Mouse (Mus musculus) limb, embryonic 14.5 days (tissue): ENCODE data around the gene Klc3. TPM values are rescaled to one million over a fixed set of nuclear protein-coding genes. Genes with fewer than 3 reads are reported as not detected.

Experiments used
- ATAC-seq: fragments of 200-750 bp; cut with Nextera tagmentation; 2 replicates; pipeline ENCODE4 v1.8.0; 2017; ENCODE audit warnings: low read depth, moderate number of reproducible peaks, moderate TSS enrichment; ENCODE audit not compliant: low FRiP score
- DNase-seq: peaks from one replicate; pipeline ENCODE4 v3.0.0-alpha.2; 2015; ENCODE audit warnings: low spot score
- H3K27ac ChIP-seq: fragments of 300-500 bp; sonication (generic); replicated peaks from 2 replicates; pipeline ENCODE4 v1.5.1; 2014; ENCODE audit warnings: low read depth, mild to moderate bottlenecking, low read length, moderate library complexity, mixed read lengths
- H3K27me3 ChIP-seq: fragments of 300-500 bp; sonication (generic); 2 replicates; pipeline ENCODE4 v1.6.1; 2014; ENCODE audit warnings: low read length, mixed read lengths; ENCODE audit not compliant: control insufficient read depth, insufficient read depth
- H3K36me3 ChIP-seq: fragments of 300-500 bp; sonication (generic); 2 replicates; pipeline ENCODE4 v1.6.1; 2014; ENCODE audit warnings: mild to moderate bottlenecking, low read length, moderate library complexity, mixed read lengths; ENCODE audit not compliant: control insufficient read depth, insufficient read depth
- H3K4me1 ChIP-seq: fragments of 300-500 bp; sonication (generic); 2 replicates; pipeline ENCODE4 v1.6.1; 2014; ENCODE audit warnings: antibody characterized with exemption, low read length, mixed read lengths; ENCODE audit not compliant: control insufficient read depth, insufficient read depth
- H3K4me2 ChIP-seq: fragments of 300-500 bp; sonication (generic); replicated peaks from 2 replicates; pipeline ENCODE4 v1.6.1; 2014; ENCODE audit warnings: low read depth, mild to moderate bottlenecking, low read length, moderate library complexity; ENCODE audit not compliant: severe bottlenecking
- H3K4me3 ChIP-seq: fragments of 300-500 bp; sonication (generic); replicated peaks from 2 replicates; pipeline ENCODE4 v1.5.1; 2014; ENCODE audit warnings: low read length
- H3K9ac ChIP-seq: fragments of 300-500 bp; sonication (generic); 2 replicates; pipeline ENCODE4 v1.6.1; 2014; ENCODE audit warnings: mild to moderate bottlenecking, low read depth, low read length, moderate library complexity; ENCODE audit not compliant: severe bottlenecking
- H3K9me3 ChIP-seq: fragments of 300-500 bp; sonication (generic); 2 replicates; pipeline ENCODE4 v1.6.1; 2016; ENCODE audit warnings: low read length; ENCODE audit not compliant: control insufficient read depth
- POLR2A ChIP-seq: fragments of 200-500 bp; IDR thresholded peaks from 2 replicates; pipeline ENCODE4 v1.8.0; 2012; ENCODE audit warnings: inconsistent platforms, mild to moderate bottlenecking, moderate library complexity, borderline replicate concordance; ENCODE audit not compliant: insufficient read depth, insufficient read length; ENCODE audit errors: extremely low read depth
- WGBS: fragments of 180-500 bp; shearing (Covaris S2); extraction: QIAGEN DNeasy Blood & Tissue Kit; methylation state at CpG from one replicate; pipeline ENCODE4 v1.1.7; 2014; 5-methylcytosine and 5-hydroxymethylcytosine counted together
- polyA plus RNA-seq, 2 experiments: library from polyadenylated mRNA; depleted of rRNA in 1 of 2; stranded (reverse) in 1 of 2; unstranded in 1 of 2; fragments of >200 nt; fragmentation: Nextera tagmentation in 1 of 2; extraction: Ambion mirVana in 1 of 2; gene quantifications; 2 replicates each; pipeline versions ENCODE4 v1.2.1 to v1.2.3; 2012 to 2014

Gene Klc3
- 11.5 and 12.8 TPM in 2 replicates for polyA plus RNA-seq (2012; rRNA removed)
- 12.5 and 15.2 TPM in 2 replicates for polyA plus RNA-seq (2014; fragmentation: Nextera tagmentation; extraction: Ambion mirVana)

DNA sequence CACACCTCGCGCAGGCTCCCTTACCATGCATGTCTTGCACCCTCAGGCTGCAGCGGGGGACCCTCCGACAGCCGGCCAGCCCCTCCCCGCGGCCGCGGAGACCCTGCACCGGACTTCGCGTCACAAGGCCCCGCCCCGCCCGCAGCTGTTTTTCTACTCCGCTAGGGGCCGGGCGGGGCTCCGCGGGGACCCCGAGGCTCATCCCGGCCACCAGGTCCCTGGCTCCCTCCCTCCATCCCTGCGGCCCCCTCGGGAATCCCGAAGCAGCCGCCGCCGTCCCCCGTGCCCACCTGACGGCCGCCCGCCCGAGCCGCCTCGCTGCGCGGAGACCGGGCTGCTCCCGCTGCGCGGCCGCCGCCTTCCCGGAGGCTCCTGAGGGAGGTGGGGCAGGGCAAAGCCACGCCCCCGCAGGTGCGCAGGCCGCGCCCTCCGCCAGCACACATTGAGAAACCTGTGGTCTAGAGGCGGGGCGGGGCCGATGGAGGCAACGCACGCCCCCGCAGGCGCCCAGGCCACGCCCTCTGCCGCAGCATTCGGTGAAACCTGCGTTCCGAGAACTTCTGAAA lies at the start of gene Klc3:
Klc3 (minus strand) TSS at position 374 of the 566 bp plus-strand sequence.
- Histone ChIP-seq H3K4me2 (peak within 1 kb of the TSS; percentile 81), H3K36me3 (no peaks in the 10 kb centered on the region), H3K9ac (peak within 1 kb of the TSS; percentile 48), H3K4me3 (peak within 1 kb of the TSS; percentile 56), H3K4me1 (no peaks in the 10 kb centered on the region; the same call in 1 of the 2 replicates), H3K27me3 (peaks cover 32% of the 10 kb centered on the region), H3K9me3 (peaks cover 6% of the 10 kb centered on the region), H3K27ac (no peak within 1 kb of the TSS)
- WGBS = 1% methylated on average over 35 of the region's 62 CpGs
- ATAC-seq (peak; percentile 31; the same call in 1 of the 2 replicates), DNase-seq (peak; percentile 60)
- TF ChIP-seq POLR2A = no peak

DNA sequence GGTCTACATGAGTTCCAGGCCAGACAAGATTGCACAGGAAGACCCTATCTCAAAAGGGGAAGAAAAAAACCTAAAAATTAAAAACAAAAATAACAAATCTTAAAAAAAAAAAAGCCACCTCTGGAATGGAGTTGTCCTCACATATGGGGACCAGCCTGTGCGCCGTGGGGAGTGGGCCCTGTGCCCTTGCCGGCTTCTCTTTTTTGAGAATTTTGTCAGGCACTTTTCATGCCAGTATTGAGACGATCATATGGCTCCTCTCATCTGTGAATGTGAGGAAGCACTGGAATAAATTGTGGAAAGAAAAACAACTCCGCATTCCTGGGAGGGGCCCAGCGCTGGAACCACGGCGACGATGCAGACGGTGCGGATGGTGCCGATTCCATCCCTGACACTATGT lies 45.3 kb upstream of the Klc3 start:
- Histone ChIP-seq H3K9me3 (no peaks in the 10 kb centered on the region; the same call in 1 of the 2 replicates), H3K4me3 (no peak overlapping the region), H3K4me2 (no peak overlapping the region), H3K27me3 (no peaks in the 10 kb centered on the region), H3K9ac (no peak overlapping the region), H3K4me1 (no peaks in the 10 kb centered on the region), H3K36me3 (peaks cover 83% of the 10 kb centered on the region), H3K27ac (no peak overlapping the region)
- 93% methylated on average over 12 of the region's 12 CpGs for WGBS
- no peak for ATAC-seq
- no peak for DNase-seq
- no peak for TF ChIP-seq POLR2A

DNA sequence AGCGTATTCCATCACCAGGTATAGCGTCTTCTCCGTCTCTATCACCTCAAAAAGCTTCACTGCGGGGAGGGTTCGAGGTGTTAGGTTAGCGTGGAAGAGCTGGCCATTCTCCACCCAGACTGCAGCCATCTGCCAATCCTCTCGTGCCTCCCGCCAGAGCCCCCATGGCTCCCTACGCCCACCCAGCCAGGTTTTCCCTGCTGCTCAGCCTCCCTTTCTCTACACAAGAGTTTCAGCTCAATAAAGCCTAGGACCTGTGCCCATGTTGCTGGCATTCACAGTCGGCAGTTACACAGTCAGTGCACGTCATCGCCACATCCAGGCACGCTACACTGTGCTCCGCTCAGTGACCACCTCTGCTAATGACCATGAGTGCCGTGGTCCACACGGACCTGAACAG lies 43.8 kb upstream of the Klc3 start:
- no peak for ATAC-seq
- Histone ChIP-seq H3K9ac (no peak overlapping the region), H3K27ac (no peak overlapping the region), H3K4me1 (no peaks in the 10 kb centered on the region), H3K36me3 (peaks cover 91% of the 10 kb centered on the region), H3K4me3 (no peak overlapping the region), H3K9me3 (no peaks in the 10 kb centered on the region; the same call in 1 of the 2 replicates), H3K27me3 (no peaks in the 10 kb centered on the region), H3K4me2 (no peak overlapping the region)
- no peak for TF ChIP-seq POLR2A
- no peak for DNase-seq
- WGBS = 93% methylated on average over 16 of the region's 16 CpGs

DNA sequence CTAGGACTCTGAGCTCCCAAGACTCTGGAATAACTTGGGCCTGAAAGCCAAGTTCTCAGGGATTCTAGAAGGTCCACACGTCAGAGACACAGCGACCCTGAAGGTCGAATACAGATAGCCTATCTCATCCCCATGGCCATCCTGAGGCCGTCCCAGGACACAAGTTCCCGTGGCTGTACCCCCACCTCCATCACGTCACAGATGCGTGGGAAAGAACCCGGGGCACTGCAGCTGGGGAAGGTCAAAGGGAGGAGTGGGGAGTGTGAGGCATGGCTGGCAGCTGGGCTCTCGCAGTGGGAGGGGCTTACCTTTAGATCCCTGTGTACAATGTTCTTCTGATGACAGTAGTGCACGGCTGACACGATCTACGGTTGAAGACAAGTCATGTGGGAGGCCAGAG lies 40.9 kb upstream of the Klc3 start:
- Histone ChIP-seq H3K27me3 (no peaks in the 10 kb centered on the region), H3K4me3 (no peak overlapping the region), H3K4me2 (no peak overlapping the region), H3K36me3 (peaks cover 95% of the 10 kb centered on the region), H3K9me3 (no peaks in the 10 kb centered on the region), H3K9ac (no peak overlapping the region), H3K27ac (no peak overlapping the region), H3K4me1 (no peaks in the 10 kb centered on the region)
- TF ChIP-seq POLR2A = no peak
- no peak for DNase-seq
- ATAC-seq = no peak
- WGBS = 78% methylated on average over 11 of the region's 12 CpGs

DNA sequence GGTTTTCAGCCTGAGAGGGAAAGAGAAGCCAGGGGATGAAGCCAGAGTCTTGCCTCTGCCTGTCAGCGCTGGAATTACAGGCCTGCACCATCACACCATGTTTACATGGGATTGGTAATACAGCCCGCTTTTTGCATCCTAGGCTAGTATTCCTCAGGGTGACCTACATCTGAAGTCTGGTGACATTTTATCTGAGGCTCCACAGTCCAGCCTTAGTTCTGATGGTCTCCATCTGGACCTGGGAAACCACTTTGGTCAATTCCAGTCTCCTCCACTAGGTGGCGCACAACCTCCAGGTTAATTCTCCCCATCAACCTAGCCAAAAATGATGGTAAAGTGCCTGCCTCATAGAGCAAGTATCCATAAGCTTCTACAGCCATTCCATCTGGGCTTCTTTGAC lies 39.4 kb upstream of the Klc3 start:
- DNase-seq (peak; percentile 84), ATAC-seq (peak; percentile 53; the same call in 1 of the 2 replicates)
- H3K27me3 ChIP-seq = no peaks in the 10 kb centered on the region
- no peaks in the 10 kb centered on the region for H3K9me3 ChIP-seq
- H3K4me2 ChIP-seq = no peak overlapping the region
- H3K36me3 ChIP-seq = peaks cover 84% of the 10 kb centered on the region
- no peak overlapping the region for H3K27ac ChIP-seq
- no peak overlapping the region for H3K4me3 ChIP-seq
- WGBS = 25% methylated on average over 3 of the region's 3 CpGs
- TF ChIP-seq POLR2A = no peak
- no peak overlapping the region for H3K9ac ChIP-seq
- H3K4me1 ChIP-seq = no peaks in the 10 kb centered on the region
